Mouse (Mus musculus): ENCODE measurements around the gene Olfr1260. TPM values are rescaled to one million over a fixed set of nuclear protein-coding genes. Genes with fewer than 3 reads are reported as not detected.

Gene Olfr1260
- not detected in 2 replicates for polyA plus RNA-seq (2015; fragmentation: Nextera tagmentation; extraction: Ambion mirVana)

GRCm38 (mm10) chr2:89974184-89974583, at the start of gene Olfr1260:
Olfr1260 (plus strand) TSS chr2:89974340.
- no peak for TF ChIP-seq CTCF (IDR thresholded peaks at IDR 0.05)
- TF ChIP-seq EP300 (IDR thresholded peaks at IDR 0.05): no peak
- Histone ChIP-seq H3K27ac (ENCODE audit: low read length) (no peak within 1 kb of the TSS), H3K4me2 (replicated peaks; ENCODE audit: low read depth, low read length) (no peak within 1 kb of the TSS), H3K9me3 (ENCODE audit: low read length) (no peaks in the 10 kb centered on the region), H3K4me1 (ENCODE audit: insufficient read depth, low read depth, low read length) (no peaks in the 10 kb centered on the region), H3K36me3 (ENCODE audit: insufficient read depth, low read length) (no peaks in the 10 kb centered on the region), H3K27me3 (replicated peaks; ENCODE audit: insufficient read depth, low read length) (no peaks in the 10 kb centered on the region), H3K4me3 (ENCODE audit: low read depth, low read length) (no peak within 1 kb of the TSS), H3K9ac (replicated peaks; ENCODE audit: low read depth) (no peak within 1 kb of the TSS)
- no peak for DNase-seq (ENCODE audit: low spot score)
- 45% methylated on average over 2 of the region's 2 CpGs for WGBS
- ATAC-seq: no peak

GRCm38 (mm10) chr2:89927009-89927408, 47.1 kb upstream of the Olfr1260 start, which contains the start of gene Olfr1258:
Olfr1258 (plus strand) TSS chr2:89927309.
- Histone ChIP-seq H3K27me3 (replicated peaks; ENCODE audit: insufficient read depth, low read length) (no peaks in the 10 kb centered on the region), H3K9ac (replicated peaks; ENCODE audit: low read depth) (no peak within 1 kb of the TSS), H3K36me3 (ENCODE audit: insufficient read depth, low read length) (no peaks in the 10 kb centered on the region), H3K27ac (ENCODE audit: low read length) (no peak within 1 kb of the TSS), H3K4me2 (replicated peaks; ENCODE audit: low read depth, low read length) (no peak within 1 kb of the TSS), H3K4me1 (ENCODE audit: insufficient read depth, low read depth, low read length) (no peaks in the 10 kb centered on the region), H3K9me3 (ENCODE audit: low read length) (no peaks in the 10 kb centered on the region), H3K4me3 (ENCODE audit: low read depth, low read length) (no peak within 1 kb of the TSS)
- no peak for ATAC-seq
- TF ChIP-seq EP300 (IDR thresholded peaks at IDR 0.05) (no peak), CTCF (IDR thresholded peaks at IDR 0.05) (no peak)
- DNase-seq (ENCODE audit: low spot score): no peak

- Histone ChIP-seq H3K27me3 (replicated peaks; ENCODE audit: insufficient read depth, low read length) (no peaks in the 10 kb centered on the region), H3K9me3 (ENCODE audit: low read length) (no peaks in the 10 kb centered on the region), H3K9ac (replicated peaks; ENCODE audit: low read depth) (no peak within 1 kb of the TSS), H3K4me2 (replicated peaks; ENCODE audit: low read depth, low read length) (no peak within 1 kb of the TSS), H3K4me3 (ENCODE audit: low read depth, low read length) (no peak within 1 kb of the TSS), H3K4me1 (ENCODE audit: insufficient read depth, low read depth, low read length) (no peaks in the 10 kb centered on the region), H3K36me3 (ENCODE audit: insufficient read depth, low read length) (no peaks in the 10 kb centered on the region), H3K27ac (ENCODE audit: low read length) (no peak within 1 kb of the TSS)
- no peak for ATAC-seq
- WGBS: 75% methylated on average over 5 of the region's 5 CpGs
- no peak for DNase-seq (ENCODE audit: low spot score)
- TF ChIP-seq EP300 (IDR thresholded peaks at IDR 0.05) (no peak), CTCF (IDR thresholded peaks at IDR 0.05) (no peak)
These were observed 25.6 kb upstream of the Olfr1260 start, which contains the start of gene Olfr1259 for GRCm38 (mm10) chr2:89948564-89948963. Olfr1259 (minus strand) TSS chr2:89948664.

- TF ChIP-seq CTCF (IDR thresholded peaks at IDR 0.05) (no peak), EP300 (IDR thresholded peaks at IDR 0.05) (no peak)
- Histone ChIP-seq H3K36me3 (ENCODE audit: insufficient read depth, low read length) (no peaks in the 10 kb centered on the region), H3K4me3 (ENCODE audit: low read depth, low read length) (no peak overlapping the region), H3K27ac (ENCODE audit: low read length) (no peak overlapping the region), H3K4me2 (replicated peaks; ENCODE audit: low read depth, low read length) (no peak overlapping the region), H3K9ac (replicated peaks; ENCODE audit: low read depth) (no peak overlapping the region), H3K9me3 (ENCODE audit: low read length) (no peaks in the 10 kb centered on the region), H3K4me1 (ENCODE audit: insufficient read depth, low read depth, low read length) (no peaks in the 10 kb centered on the region), H3K27me3 (replicated peaks; ENCODE audit: insufficient read depth, low read length) (no peaks in the 10 kb centered on the region)
- 73% methylated on average over 2 of the region's 2 CpGs for WGBS
- no peak for DNase-seq (ENCODE audit: low spot score)
- no peak for ATAC-seq
These were observed 3.6 kb downstream of the Olfr1260 start for GRCm38 (mm10) chr2:89977709-89978108.

- no peak for ATAC-seq
- no peaks in the 10 kb centered on the region for H3K36me3 ChIP-seq (ENCODE audit: insufficient read depth, low read length)
- no peak within 1 kb of the TSS for H3K27ac ChIP-seq (ENCODE audit: low read length)
- H3K4me2 ChIP-seq (replicated peaks; ENCODE audit: low read depth, low read length): no peak within 1 kb of the TSS
- TF ChIP-seq CTCF (IDR thresholded peaks at IDR 0.05) (no peak), EP300 (IDR thresholded peaks at IDR 0.05) (no peak)
- no peaks in the 10 kb centered on the region for H3K9me3 ChIP-seq (ENCODE audit: low read length)
- no peaks in the 10 kb centered on the region for H3K4me1 ChIP-seq (ENCODE audit: insufficient read depth, low read depth, low read length)
- no peak for DNase-seq (ENCODE audit: low spot score)
- no peaks in the 10 kb centered on the region for H3K27me3 ChIP-seq (replicated peaks; ENCODE audit: insufficient read depth, low read length)
- H3K4me3 ChIP-seq (ENCODE audit: low read depth, low read length): no peak within 1 kb of the TSS
- H3K9ac ChIP-seq (replicated peaks; ENCODE audit: low read depth): no peak within 1 kb of the TSS
These were observed 16.8 kb downstream of the Olfr1260 start, which contains the start of gene Olfr1261 for GRCm38 (mm10) chr2:89990921-89991320. Olfr1261 (plus strand) TSS chr2:89991221.

- Histone ChIP-seq H3K4me3 (ENCODE audit: low read depth, low read length) (no peak within 1 kb of the TSS), H3K9me3 (ENCODE audit: low read length) (no peaks in the 10 kb centered on the region), H3K36me3 (ENCODE audit: insufficient read depth, low read length) (no peaks in the 10 kb centered on the region), H3K27ac (ENCODE audit: low read length) (no peak within 1 kb of the TSS), H3K4me2 (replicated peaks; ENCODE audit: low read depth, low read length) (no peak within 1 kb of the TSS), H3K9ac (replicated peaks; ENCODE audit: low read depth) (no peak within 1 kb of the TSS), H3K27me3 (replicated peaks; ENCODE audit: insufficient read depth, low read length) (no peaks in the 10 kb centered on the region), H3K4me1 (ENCODE audit: insufficient read depth, low read depth, low read length) (no peaks in the 10 kb centered on the region)
- no peak for DNase-seq (ENCODE audit: low spot score)
- no peak for ATAC-seq
- TF ChIP-seq EP300 (IDR thresholded peaks at IDR 0.05): no peak
- TF ChIP-seq CTCF (IDR thresholded peaks at IDR 0.05): no peak
These were observed 25.7 kb downstream of the Olfr1260 start, which contains the start of gene Olfr1262 for GRCm38 (mm10) chr2:89999845-90000244. Olfr1262 (plus strand) TSS chr2:90000145.

- Histone ChIP-seq H3K4me2 (replicated peaks; ENCODE audit: low read depth, low read length) (no peak within 1 kb of the TSS), H3K9me3 (ENCODE audit: low read length) (no peaks in the 10 kb centered on the region), H3K9ac (replicated peaks; ENCODE audit: low read depth) (no peak within 1 kb of the TSS), H3K4me3 (ENCODE audit: low read depth, low read length) (no peak within 1 kb of the TSS), H3K27me3 (replicated peaks; ENCODE audit: insufficient read depth, low read length) (no peaks in the 10 kb centered on the region), H3K36me3 (ENCODE audit: insufficient read depth, low read length) (no peaks in the 10 kb centered on the region), H3K4me1 (ENCODE audit: insufficient read depth, low read depth, low read length) (no peaks in the 10 kb centered on the region), H3K27ac (ENCODE audit: low read length) (no peak within 1 kb of the TSS)
- ATAC-seq (no peak), DNase-seq (ENCODE audit: low spot score) (no peak)
- 65% methylated on average over 2 of the region's 2 CpGs for WGBS
- TF ChIP-seq CTCF (IDR thresholded peaks at IDR 0.05) (no peak), EP300 (IDR thresholded peaks at IDR 0.05) (no peak)
These were observed 37.7 kb downstream of the Olfr1260 start, which contains the start of gene Olfr1263 for GRCm38 (mm10) chr2:90011831-90012230. Olfr1263 (plus strand) TSS chr2:90012131.
